Mouse (Mus musculus): ENCODE measurements at regions not wholly inside any gene's neighbourhood (a gene's known extent, or its start where the extent isn't known, plus 50 kb on each side); places are given as distances from the start of the nearest gene placed in this dataset.

DNA sequence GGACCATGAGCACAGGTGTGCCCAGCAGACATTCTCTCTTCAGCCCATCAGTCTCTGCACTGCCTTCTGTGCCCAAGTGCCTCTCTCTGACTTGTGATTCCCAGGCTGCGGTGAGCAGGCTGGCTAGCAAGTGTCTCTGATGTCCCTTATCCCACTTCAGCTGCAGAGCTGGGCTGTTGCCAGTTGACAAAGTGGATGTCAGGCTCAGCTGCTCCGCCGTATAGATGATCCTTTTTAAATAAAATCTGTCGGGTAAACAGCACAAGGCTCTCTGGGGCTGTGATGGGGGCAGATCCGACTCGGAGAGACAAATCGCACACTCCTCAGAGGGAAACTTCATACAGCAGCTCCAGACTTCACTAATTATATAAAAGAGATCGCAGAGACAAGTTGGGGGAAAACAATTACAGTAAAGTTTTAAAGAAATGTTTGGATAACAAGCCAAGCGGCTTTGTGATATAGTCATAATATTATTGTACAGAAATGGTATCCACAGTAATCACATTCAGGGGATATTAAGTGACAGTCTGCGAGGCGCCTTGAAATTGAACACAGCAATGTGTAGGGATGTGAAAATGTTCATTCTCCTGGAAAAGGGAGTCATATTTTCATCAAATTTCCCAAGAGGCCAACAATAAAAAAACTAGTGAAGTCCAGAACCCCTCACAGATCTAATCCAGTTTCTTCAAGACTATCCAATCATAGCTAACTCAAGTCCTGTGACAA is 59.2 kb upstream of the Exoc4 start:
- no peak overlapping the region for H3K4me2 ChIP-seq (ENCODE audit: low read depth)
- no peaks in the 10 kb centered on the region for H3K27me3 ChIP-seq (ENCODE audit: insufficient read depth, low read length)
- 53% methylated on average over 11 of the region's 11 CpGs for whole genome bisulfite sequencing
- no peak overlapping the region for H3K9ac ChIP-seq
- no peaks in the 10 kb centered on the region for H3K4me1 ChIP-seq (ENCODE audit: insufficient read depth)
- no peak overlapping the region for H3K27ac ChIP-seq (ENCODE audit: low read depth, low read length)
- H3K36me3 ChIP-seq (ENCODE audit: insufficient read depth) = no peaks in the 10 kb centered on the region
- no peaks in the 10 kb centered on the region for H3K9me3 ChIP-seq (ENCODE audit: low read length)
- ATAC-seq (peak; percentile 42; the same call in 1 of the 2 replicates), DNase-seq (peak; percentile 42)
- TF ChIP-seq CTCF (IDR thresholded peaks at IDR 0.05; ENCODE audit: low read depth) = no peak
- no peak overlapping the region for H3K4me3 ChIP-seq (ENCODE audit: low read depth, low read length)

DNA sequence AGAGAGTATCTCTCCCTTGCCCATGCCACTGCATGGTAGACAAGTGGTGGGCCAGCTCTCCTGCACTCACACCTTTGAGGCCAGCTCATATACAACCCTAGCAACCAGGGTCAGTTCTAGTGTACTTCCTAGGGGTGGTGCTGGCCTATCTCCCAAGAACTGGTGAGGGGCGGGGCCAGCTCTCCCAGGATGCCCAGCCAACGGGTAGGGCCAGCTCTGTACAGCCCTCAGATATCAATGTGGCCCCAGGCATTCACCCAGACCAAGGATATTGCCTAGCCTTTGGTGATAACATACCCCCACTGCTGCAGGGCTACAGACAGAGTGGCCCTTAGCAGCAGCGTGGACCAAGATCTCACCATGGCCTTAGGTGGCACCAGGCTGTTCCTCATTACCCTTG is 55.1 kb upstream of the Exoc4 start:
- no peak overlapping the region for H3K27ac ChIP-seq (ENCODE audit: low read depth, low read length)
- H3K9me3 ChIP-seq (ENCODE audit: low read length) = no peaks in the 10 kb centered on the region
- H3K9ac ChIP-seq = no peak overlapping the region
- TF ChIP-seq CTCF (IDR thresholded peaks at IDR 0.05; ENCODE audit: low read depth) = no peak
- no peak overlapping the region for H3K4me3 ChIP-seq (ENCODE audit: low read depth, low read length)
- no peaks in the 10 kb centered on the region for H3K27me3 ChIP-seq (ENCODE audit: insufficient read depth, low read length)
- no peaks in the 10 kb centered on the region for H3K4me1 ChIP-seq (ENCODE audit: insufficient read depth)
- DNase-seq (no peak), ATAC-seq (no peak)
- 92% methylated on average over 3 of the region's 3 CpGs for WGBS
- H3K36me3 ChIP-seq (ENCODE audit: insufficient read depth) = no peaks in the 10 kb centered on the region
- H3K4me2 ChIP-seq (ENCODE audit: low read depth) = no peak overlapping the region

Data from forebrain, postnatal 0 days (tissue).